8 mouse cellular contexts compared by ENCODE assay signal in genomic region chr8:70129309-70129952, GRCm38 (mm10). TPM values are rescaled to one million over a fixed set of nuclear protein-coding genes. Genes with fewer than 3 reads are reported as not detected.
DNase-seq lines count a peak whose midpoint lies in the region; ATAC-seq and TF ChIP-seq lines count a peak whose summit lies in the region.

No protein-coding gene starts in this region.

- TF ChIP-seq POLR2A in cortical plate, adult 2 months (IDR thresholded peaks at IDR 0.05; ENCODE audit: extremely low read depth, insufficient read depth, low read length) = no peak

- no peak overlapping the region for H3K4me3 ChIP-seq in forebrain, embryonic 12.5 days (replicated peaks)
- no peak overlapping the region for H3K4me3 ChIP-seq in forebrain, embryonic 11.5 days (ENCODE audit: low read depth, low read length)
- no peak overlapping the region for H3K4me3 ChIP-seq in cortical plate, adult 2 months (ENCODE audit: insufficient read depth, low read length)
- no peak overlapping the region for H3K4me3 ChIP-seq in heart, postnatal 0 days (ENCODE audit: low read depth, low read length)

- 75% methylated on average over 9 of the region's 9 CpGs for WGBS in forebrain, embryonic 12.5 days
- 72% methylated on average over 9 of the region's 9 CpGs for WGBS in forebrain, embryonic 11.5 days
- 47% methylated on average over 9 of the region's 9 CpGs for WGBS in heart, postnatal 0 days

- DNase-seq in forebrain, embryonic 11.5 days (ENCODE audit: low spot score) = no peak
- DNase-seq in ES-CJ7 (ENCODE audit: low read depth, low spot score) = peak; percentile 67
- DNase-seq in heart, postnatal 0 days (ENCODE audit: low spot score) = no peak
- peak; percentile 70 for DNase-seq in left cerebral cortex, adult 11 months (ENCODE audit: low spot score)
- DNase-seq in right cerebral cortex, postnatal 25 days = peak; percentile 66
- no peak for DNase-seq in urinary bladder, postnatal 4 days (ENCODE audit: low spot score in 2 of 2)

- peaks cover 15% of the 10 kb centered on the region for H3K36me3 ChIP-seq in forebrain, embryonic 12.5 days (replicated peaks)
- H3K36me3 ChIP-seq in forebrain, embryonic 11.5 days (ENCODE audit: control insufficient read depth, insufficient read depth, low read length) = peaks cover 5% of the 10 kb centered on the region; the same call in 1 of the 2 replicates
- peaks cover 15% of the 10 kb centered on the region for H3K36me3 ChIP-seq in heart, postnatal 0 days (replicated peaks; ENCODE audit: control insufficient read depth, insufficient read depth, low read length)

- peaks cover 11% of the 10 kb centered on the region for H3K27me3 ChIP-seq in forebrain, embryonic 12.5 days
- no peaks in the 10 kb centered on the region for H3K27me3 ChIP-seq in forebrain, embryonic 11.5 days (ENCODE audit: control insufficient read depth, insufficient read depth, low read length)
- no peaks in the 10 kb centered on the region for H3K27me3 ChIP-seq in heart, postnatal 0 days (ENCODE audit: control insufficient read depth, insufficient read depth, low read length)

- H3K9ac ChIP-seq in forebrain, embryonic 12.5 days = 0 out of 2 replicates have a peak overlapping the region, but pooled peaks have one; percentile 12
- no peak overlapping the region for H3K9ac ChIP-seq in forebrain, embryonic 11.5 days (ENCODE audit: low read length)
- H3K9ac ChIP-seq in heart, postnatal 0 days (replicated peaks; ENCODE audit: low read depth, low read length) = no peak overlapping the region

- H3K9me3 ChIP-seq in forebrain, embryonic 12.5 days = no peaks in the 10 kb centered on the region
- no peaks in the 10 kb centered on the region for H3K9me3 ChIP-seq in forebrain, embryonic 11.5 days (ENCODE audit: control insufficient read depth, low read length)
- H3K9me3 ChIP-seq in heart, postnatal 0 days (replicated peaks; ENCODE audit: control insufficient read depth, low read length) = no peaks in the 10 kb centered on the region

- H3K27ac ChIP-seq in forebrain, embryonic 12.5 days = 0 out of 2 replicates have a peak overlapping the region, but pooled peaks have one; percentile 25
- no peak overlapping the region for H3K27ac ChIP-seq in forebrain, embryonic 11.5 days (ENCODE audit: low read depth, low read length)
- peak overlapping the region; percentile 84; the same call in 1 of the 2 replicates for H3K27ac ChIP-seq in cortical plate, adult 2 months (ENCODE audit: insufficient read depth, low read length)
- peak overlapping the region; percentile 82 for H3K27ac ChIP-seq in heart, postnatal 0 days (ENCODE audit: low read depth)

- no peak overlapping the region for H3K4me2 ChIP-seq in forebrain, embryonic 12.5 days
- H3K4me2 ChIP-seq in forebrain, embryonic 11.5 days (ENCODE audit: low read depth, low read length, severe bottlenecking) = no peak overlapping the region
- H3K4me2 ChIP-seq in heart, postnatal 0 days (ENCODE audit: low read depth, low read length) = no peak overlapping the region

- no peak for ATAC-seq in forebrain, embryonic 12.5 days (ENCODE audit: low FRiP score)
- no peak for ATAC-seq in forebrain, embryonic 11.5 days (replicated peaks; ENCODE audit: low FRiP score)
- no peak; the same call in 1 of the 2 replicates for ATAC-seq in heart, postnatal 0 days (ENCODE audit: insufficient read depth, low read depth)

- no peak for TF ChIP-seq EP300 in heart, postnatal 0 days (IDR thresholded peaks at IDR 0.05; ENCODE audit: low read depth)

- TF ChIP-seq CTCF in cortical plate, adult 2 months (IDR thresholded peaks at IDR 0.05; ENCODE audit: extremely low read depth, insufficient read depth, low read length) = no peak
- no peak for TF ChIP-seq CTCF in heart, postnatal 0 days (IDR thresholded peaks at IDR 0.05; ENCODE audit: low read depth)

- H3K4me1 ChIP-seq in forebrain, embryonic 12.5 days = peaks cover 11% of the 10 kb centered on the region
- peaks cover 2% of the 10 kb centered on the region; the same call in 1 of the 2 replicates for H3K4me1 ChIP-seq in forebrain, embryonic 11.5 days (replicated peaks; ENCODE audit: control insufficient read depth, insufficient read depth, low read length)
- H3K4me1 ChIP-seq in cortical plate, adult 2 months (ENCODE audit: control insufficient read depth, insufficient read depth, low read length) = peaks cover 5% of the 10 kb centered on the region
- peaks cover 29% of the 10 kb centered on the region for H3K4me1 ChIP-seq in heart, postnatal 0 days (ENCODE audit: control insufficient read depth, insufficient read depth)

RNA-seq across cellular contexts. Expression of gene Nr2c2ap, which starts 1.7 kb away (rescaled TPM):
- 27.8 and 28.3 TPM in 2 replicates for polyA plus RNA-seq in forebrain, embryonic 12.5 days (2016; fragmentation: Nextera tagmentation; extraction: Ambion mirVana)
- 20.7 and 23.9 TPM in 2 replicates for polyA plus RNA-seq in forebrain, embryonic 11.5 days (2014; fragmentation: Nextera tagmentation; extraction: Ambion mirVana)
- 22.5 and 25.2 TPM in 2 replicates for polyA plus RNA-seq in cortical plate, adult 2 months (2012; rRNA removed)
- total RNA-seq in heart, postnatal 0 days (2014; rRNA removed; ENCODE audit: low replicate concordance) = 2.9 and 10.3 TPM in 2 replicates
- 29.2 and 32.5 TPM in 2 replicates for polyA plus RNA-seq in heart, postnatal 0 days (2015; fragmentation: Nextera tagmentation; extraction: Ambion mirVana)

RNA-seq across cellular contexts. Expression of gene Ncan, which starts 8.8 kb away (rescaled TPM):
- 84.2 and 104 TPM in 2 replicates for polyA plus RNA-seq in forebrain, embryonic 12.5 days (2016; fragmentation: Nextera tagmentation; extraction: Ambion mirVana)
- polyA plus RNA-seq in forebrain, embryonic 11.5 days (2014; fragmentation: Nextera tagmentation; extraction: Ambion mirVana) = 51.5 and 60.4 TPM in 2 replicates
- 79.0 and 82.5 TPM in 2 replicates for polyA plus RNA-seq in cortical plate, adult 2 months (2012; rRNA removed)
- 0.35 TPM in 1 of 2 replicates, not detected in the other for total RNA-seq in heart, postnatal 0 days (2014; rRNA removed; ENCODE audit: low replicate concordance)
- 0.10 and 0.12 TPM in 2 replicates for polyA plus RNA-seq in heart, postnatal 0 days (2015; fragmentation: Nextera tagmentation; extraction: Ambion mirVana)

RNA-seq across cellular contexts. Expression of gene Rfxank, which starts 9.5 kb away (rescaled TPM):
- polyA plus RNA-seq in forebrain, embryonic 12.5 days (2016; fragmentation: Nextera tagmentation; extraction: Ambion mirVana) = 14.3 and 16.7 TPM in 2 replicates
- polyA plus RNA-seq in forebrain, embryonic 11.5 days (2014; fragmentation: Nextera tagmentation; extraction: Ambion mirVana) = 15.2 and 17.6 TPM in 2 replicates
- polyA plus RNA-seq in cortical plate, adult 2 months (2012; rRNA removed) = 18.0 and 18.5 TPM in 2 replicates
- total RNA-seq in heart, postnatal 0 days (2014; rRNA removed; ENCODE audit: low replicate concordance) = 29.4 and 48.4 TPM in 2 replicates
- polyA plus RNA-seq in heart, postnatal 0 days (2015; fragmentation: Nextera tagmentation; extraction: Ambion mirVana) = 22.5 and 23.9 TPM in 2 replicates

RNA-seq across cellular contexts. Expression of gene Borcs8, which starts 9.9 kb away (rescaled TPM):
- polyA plus RNA-seq in forebrain, embryonic 12.5 days (2016; fragmentation: Nextera tagmentation; extraction: Ambion mirVana) = 35.0 and 36.1 TPM in 2 replicates
- 40.5 and 41.9 TPM in 2 replicates for polyA plus RNA-seq in forebrain, embryonic 11.5 days (2014; fragmentation: Nextera tagmentation; extraction: Ambion mirVana)
- 107 and 108 TPM in 2 replicates for polyA plus RNA-seq in cortical plate, adult 2 months (2012; rRNA removed)
- total RNA-seq in heart, postnatal 0 days (2014; rRNA removed; ENCODE audit: low replicate concordance) = 34.3 and 68.4 TPM in 2 replicates
- 32.1 and 34.5 TPM in 2 replicates for polyA plus RNA-seq in heart, postnatal 0 days (2015; fragmentation: Nextera tagmentation; extraction: Ambion mirVana)

RNA-seq across cellular contexts. Expression of gene Mef2b, which starts 10.1 kb away (rescaled TPM):
- polyA plus RNA-seq in forebrain, embryonic 12.5 days (2016; fragmentation: Nextera tagmentation; extraction: Ambion mirVana) = 1.6 and 2.5 TPM in 2 replicates
- polyA plus RNA-seq in forebrain, embryonic 11.5 days (2014; fragmentation: Nextera tagmentation; extraction: Ambion mirVana) = 0.67 and 1.1 TPM in 2 replicates
- 0.17 and 0.19 TPM in 2 replicates for polyA plus RNA-seq in cortical plate, adult 2 months (2012; rRNA removed)
- not detected in 2 replicates for total RNA-seq in heart, postnatal 0 days (2014; rRNA removed; ENCODE audit: low replicate concordance)
- polyA plus RNA-seq in heart, postnatal 0 days (2015; fragmentation: Nextera tagmentation; extraction: Ambion mirVana) = 0.20 TPM in 1 of 2 replicates, not detected in the other

Comparison
In these comparisons a context has a peak if more than half of its experiments do, and no peak if none do; other contexts are left out.
1. DNase-seq: peak in ES-CJ7 (single experiment), left cerebral cortex, adult 11 months (single experiment) and right cerebral cortex, postnatal 25 days (single experiment); none in forebrain, embryonic 11.5 days (single experiment), heart, postnatal 0 days (single experiment) and urinary bladder, postnatal 4 days (0 of 2).
2. RNA of gene Ncan, which starts 8.8 kb away (polyA plus RNA-seq): 84.2 to 104 TPM in forebrain, embryonic 12.5 days, 79.0 to 82.5 TPM in cortical plate, adult 2 months and 51.5 to 60.4 TPM in forebrain, embryonic 11.5 days; 0.10 to 0.12 TPM in heart, postnatal 0 days; every median in the first group is over 10 times any median in the second.